In genomic region chr5:96996401-96997309, GRCm38 (mm10) we compare ENCODE assay signal across 8 mouse cellular contexts. TPM values are rescaled to one million over a fixed set of nuclear protein-coding genes. Genes with fewer than 3 reads are reported as not detected.
A peak's percentile ranks its signal among the peaks of the same experiment; 100 is the strongest.
DNase-seq lines count a peak whose midpoint lies in the region; ATAC-seq lines count a peak whose summit lies in the region.

No protein-coding gene starts in this region.

- 18% methylated on average over 39 of the region's 39 CpGs for WGBS in heart, embryonic 13.5 days
- 13% methylated on average over 39 of the region's 39 CpGs for WGBS in embryonic facial prominence, embryonic 14.5 days
- 23% methylated on average over 39 of the region's 39 CpGs for WGBS in macrophage (ENCODE audit: missing documents)
- 15% methylated on average over 39 of the region's 39 CpGs for WGBS in stomach, embryonic 14.5 days

- peak overlapping the region; percentile 93 for H3K9ac ChIP-seq in heart, embryonic 13.5 days
- H3K9ac ChIP-seq in embryonic facial prominence, embryonic 14.5 days (ENCODE audit: low read depth, low read length) = peak overlapping the region; percentile 84
- H3K9ac ChIP-seq in stomach, embryonic 14.5 days (replicated peaks; ENCODE audit: low read depth, low read length) = peak overlapping the region; percentile 82

- H3K4me2 ChIP-seq in heart, embryonic 13.5 days = peak overlapping the region; percentile 90
- peak overlapping the region; percentile 68 for H3K4me2 ChIP-seq in embryonic facial prominence, embryonic 14.5 days (ENCODE audit: low read depth, low read length)
- H3K4me2 ChIP-seq in stomach, embryonic 14.5 days (replicated peaks; ENCODE audit: low read depth, low read length) = peak overlapping the region; percentile 74

- H3K9me3 ChIP-seq in heart, embryonic 13.5 days = no peaks in the 10 kb centered on the region
- no peaks in the 10 kb centered on the region for H3K9me3 ChIP-seq in embryonic facial prominence, embryonic 14.5 days (ENCODE audit: control insufficient read depth, low read length)
- H3K9me3 ChIP-seq in stomach, embryonic 14.5 days (ENCODE audit: control insufficient read depth, low read depth, low read length) = no peaks in the 10 kb centered on the region

- H3K36me3 ChIP-seq in heart, embryonic 13.5 days = no peaks in the 10 kb centered on the region
- H3K36me3 ChIP-seq in embryonic facial prominence, embryonic 14.5 days (ENCODE audit: control insufficient read depth, insufficient read depth, low read length) = no peaks in the 10 kb centered on the region
- H3K36me3 ChIP-seq in macrophage (ENCODE audit: inconsistent target) = no peaks in the 10 kb centered on the region
- no peaks in the 10 kb centered on the region for H3K36me3 ChIP-seq in stomach, embryonic 14.5 days (ENCODE audit: control insufficient read depth, insufficient read depth, low read length)

- peak overlapping the region; percentile 76 for H3K4me3 ChIP-seq in heart, embryonic 13.5 days
- peak overlapping the region; percentile 77 for H3K4me3 ChIP-seq in embryonic facial prominence, embryonic 14.5 days (ENCODE audit: low read depth, low read length)
- H3K4me3 ChIP-seq in macrophage (ENCODE audit: inconsistent target) = peak overlapping the region; percentile 64
- H3K4me3 ChIP-seq in stomach, embryonic 14.5 days (ENCODE audit: low read depth, low read length) = peak overlapping the region; percentile 87

- peaks cover 38% of the 10 kb centered on the region for H3K4me1 ChIP-seq in heart, embryonic 13.5 days
- H3K4me1 ChIP-seq in embryonic facial prominence, embryonic 14.5 days (ENCODE audit: control insufficient read depth, insufficient read depth, low read length) = peaks cover 15% of the 10 kb centered on the region; the same call in 1 of the 2 replicates
- peaks cover 18% of the 10 kb centered on the region; the same call in 1 of the 2 replicates for H3K4me1 ChIP-seq in stomach, embryonic 14.5 days (ENCODE audit: control insufficient read depth, insufficient read depth, low read length)

- ATAC-seq in heart, embryonic 13.5 days (ENCODE audit: extremely low read depth, insufficient number of reproducible peaks, low FRiP score, low TSS enrichment) = 0 out of 2 replicates have a peak, but pooled peaks have one; percentile 1
- ATAC-seq in embryonic facial prominence, embryonic 14.5 days (ENCODE audit: low read depth) = peak; percentile 51
- ATAC-seq in inflammation-experienced regulatory T-cells, adult 6 months = peak; percentile 80
- peak; percentile 26; the same call in 1 of the 2 replicates for ATAC-seq in stomach, embryonic 14.5 days (ENCODE audit: insufficient number of reproducible peaks, insufficient read depth, low FRiP score, low read depth)

- intact Hi-C loops in heart, postnatal 10 days (cut with DNase I) = loop anchor here (2.0 to 5.0 kb wide), 2 partner anchors 49 to 84 kb away; no protein-coding TSS in a partner anchor

- H3K79me2 ChIP-seq in macrophage (ENCODE audit: inconsistent target) = peaks cover 37% of the 10 kb centered on the region

- peaks cover 4% of the 10 kb centered on the region; the same call in 1 of the 2 replicates for H3K27me3 ChIP-seq in heart, embryonic 13.5 days (replicated peaks)
- no peaks in the 10 kb centered on the region for H3K27me3 ChIP-seq in embryonic facial prominence, embryonic 14.5 days (replicated peaks; ENCODE audit: control insufficient read depth, insufficient read depth, low read length)
- H3K27me3 ChIP-seq in stomach, embryonic 14.5 days (ENCODE audit: control insufficient read depth, insufficient read depth, low read length) = no peaks in the 10 kb centered on the region

- no peak for DNase-seq in heart, postnatal 10 days
- DNase-seq in Muller cell, postnatal 12 days (ENCODE audit: inconsistent ontology term) = peak; percentile 70
- peak; percentile 83 for DNase-seq in embryonic facial prominence, embryonic 14.5 days (ENCODE audit: low spot score)
- DNase-seq in frontal cortex, adult 2 months (ENCODE audit: extremely low spot score in 1 of 2, low spot score in 1 of 2) = no peak

- peak overlapping the region; percentile 92 for H3K27ac ChIP-seq in heart, embryonic 13.5 days (replicated peaks)
- H3K27ac ChIP-seq in embryonic facial prominence, embryonic 14.5 days (replicated peaks; ENCODE audit: low read depth, low read length) = peak overlapping the region; percentile 91
- H3K27ac ChIP-seq in macrophage = peak overlapping the region; percentile 93
- H3K27ac ChIP-seq in stomach, embryonic 14.5 days (ENCODE audit: low read length) = peak overlapping the region; percentile 93

RNA-seq across cellular contexts. Expression of gene Bmp2k, which starts 0.8 kb away (rescaled TPM):
- polyA plus RNA-seq in heart, embryonic 13.5 days (2015; fragmentation: Nextera tagmentation; extraction: Ambion mirVana) = 5.8 and 6.5 TPM in 2 replicates
- total RNA-seq in heart, postnatal 10 days (2021) = 10 to 100 TPM; 16.2 to 16.6 TPM
- polyA plus RNA-seq in embryonic facial prominence, embryonic 14.5 days (2014; fragmentation: Nextera tagmentation; extraction: Ambion mirVana) = 12.3 and 12.7 TPM in 2 replicates
- 10 to 100 TPM in 2 of 3 experiments, 1 to 10 TPM in 1; 9.3 to 18.6 (median 10.8) TPM for polyA plus RNA-seq in inflammation-experienced regulatory T-cells, adult 6 months (2017; shearing (Covaris generic))
- 10 to 100 TPM; 26.5 to 99.2 (median 48.9) TPM for total RNA-seq in macrophage (2018; cell fraction: chromatin; rRNA removed)
- 10 to 100 TPM; 26.3 to 61.1 (median 41.1) TPM for total RNA-seq in macrophage (2018; cell fraction: cytosol; rRNA removed)
- 10 to 100 TPM; 29.2 to 88.9 (median 46.5) TPM for total RNA-seq in macrophage (2018; cell fraction: nucleus; rRNA removed)
- polyA plus RNA-seq in macrophage (2018) = 22.1 to 36.8 TPM (median 22.3 TPM) in 3 replicates
- polyA plus RNA-seq in stomach, embryonic 14.5 days (2014; fragmentation: Nextera tagmentation; extraction: Ambion mirVana) = 13.4 and 13.5 TPM in 2 replicates
- polyA plus RNA-seq in frontal cortex, adult 2 months (2012; rRNA removed) = 7.5 and 7.6 TPM in 2 replicates

Comparison
In these comparisons a context has a peak if more than half of its experiments do, and no peak if none do; other contexts are left out.
1. ATAC-seq: peak in every context shown above with its lines; median percentile 80 in inflammation-experienced regulatory T-cells, adult 6 months; 51 in embryonic facial prominence, embryonic 14.5 days; 26 in stomach, embryonic 14.5 days; 1 in heart, embryonic 13.5 days.
2. DNase-seq: peak in Muller cell, postnatal 12 days (single experiment) and embryonic facial prominence, embryonic 14.5 days (single experiment); none in heart, postnatal 10 days (0 of 2) and frontal cortex, adult 2 months (0 of 2).
3. Peak in every context shown above with its lines, with median percentiles within 50 percentile points of each other: H3K27ac ChIP-seq, H3K4me2 ChIP-seq, H3K4me3 ChIP-seq and H3K9ac ChIP-seq.